Mouse (Mus musculus) CH12.LX (cell line): ENCODE measurements at regions not wholly inside any gene's neighbourhood (a gene's known extent, or its start where the extent isn't known, plus 50 kb on each side); places are given as distances from the start of the nearest gene placed in this dataset.

Source experiments
- BHLHE40 ChIP-seq: IDR thresholded peaks from 2 replicates; pipeline ENCODE4 v1.6.1; 2011; ENCODE audit warnings: mild to moderate bottlenecking, low read depth, low read length, improper control_type of control experiment
- CTCF ChIP-seq, 2 experiments: IDR thresholded peaks in 1 of 2; conservative IDR thresholded peaks in 1 of 2; 2 replicates each; pipeline ENCODE4 v1.5.1; 2011 to 2012; ENCODE audit warnings: low read depth in 2 of 2, low read length in 2 of 2, improper control_type of control experiment in 1 of 2, inconsistent platforms in 1 of 2, mild to moderate bottlenecking in 1 of 2, moderate library complexity in 1 of 2
- E2F4 ChIP-seq: IDR thresholded peaks from 2 replicates; pipeline ENCODE4 v1.6.1; 2011; ENCODE audit warnings: low read depth, low read length, improper control_type of control experiment; ENCODE audit not compliant: insufficient replicate concordance
- EP300 ChIP-seq: IDR thresholded peaks from 2 replicates; pipeline ENCODE4 v1.6.1; 2011; ENCODE audit warnings: low read length, improper control_type of control experiment
- GABPA ChIP-seq: IDR thresholded peaks from 2 replicates; pipeline ENCODE4 v1.6.1; 2012; ENCODE audit warnings: low read depth, low read length, improper control_type of control experiment, inconsistent platforms; ENCODE audit not compliant: insufficient replicate concordance
- HCFC1 ChIP-seq: IDR thresholded peaks from 2 replicates; pipeline ENCODE4 v1.6.1; 2012; ENCODE audit warnings: low read depth, mild to moderate bottlenecking, inconsistent platforms, low read length, improper control_type of control experiment
- JUND ChIP-seq: conservative IDR thresholded peaks from 2 replicates; pipeline ENCODE4 v1.6.1; 2011; ENCODE audit warnings: low read depth, low read length, improper control_type of control experiment
- KAT2A ChIP-seq: IDR thresholded peaks from 2 replicates; pipeline ENCODE4 v1.6.1; 2012; ENCODE audit warnings: low read length, improper control_type of control experiment, inconsistent platforms; ENCODE audit not compliant: insufficient replicate concordance
- POLR2A ChIP-seq: IDR thresholded peaks from 2 replicates; pipeline ENCODE4 v1.6.1; 2011; ENCODE audit warnings: low read depth, mild to moderate bottlenecking, improper control_type of control experiment, low read length
- RAD21 ChIP-seq: IDR thresholded peaks from 2 replicates; pipeline ENCODE4 v1.6.1; 2011; ENCODE audit warnings: low read depth, mild to moderate bottlenecking, low read length, improper control_type of control experiment, moderate library complexity
- SIN3A ChIP-seq: IDR thresholded peaks from 2 replicates; pipeline ENCODE4 v1.6.1; 2012; ENCODE audit warnings: low read length, improper control_type of control experiment, inconsistent platforms
- USF1 ChIP-seq: IDR thresholded peaks from 2 replicates; pipeline ENCODE4 v1.6.1; 2014; ENCODE audit warnings: low read depth, mild to moderate bottlenecking, inconsistent platforms, low read length, improper control_type of control experiment
- ZC3H11A ChIP-seq: IDR thresholded peaks from 2 replicates; pipeline ENCODE4 v1.6.1; 2012; ENCODE audit warnings: low read depth, mild to moderate bottlenecking, inconsistent platforms, low read length, improper control_type of control experiment

DNA sequence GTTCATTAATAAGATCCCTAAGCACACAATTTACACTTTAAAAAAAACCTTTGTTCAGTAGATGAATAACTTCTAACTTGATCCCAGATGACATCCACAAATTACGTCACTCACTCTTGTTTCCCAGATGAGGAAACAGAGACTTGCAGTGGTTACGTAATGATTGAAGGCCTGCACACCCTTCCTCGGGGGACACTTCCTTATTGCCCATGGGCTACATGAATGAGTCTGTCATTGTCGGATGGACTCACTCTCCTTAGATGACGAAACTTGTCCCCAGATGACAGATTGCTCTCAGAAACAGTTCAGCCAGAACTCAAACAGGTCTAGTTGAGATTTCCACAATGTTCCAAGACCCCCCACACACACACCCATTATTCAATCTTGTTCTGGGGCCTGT lies 111.4 kb upstream of the Dyrk2 start:
- no peak for TF ChIP-seq RAD21
- no peak for TF ChIP-seq CTCF (conservative IDR thresholded peaks at IDR 0.05 in 1 of 2, IDR thresholded peaks at IDR 0.05 in 1 of 2; ENCODE audit: low read depth in 2 of 2, low read length in 2 of 2)
- TF ChIP-seq EP300: no peak
- no peak for TF ChIP-seq JUND
- no peak for TF ChIP-seq POLR2A
- TF ChIP-seq SIN3A: no peak
- TF ChIP-seq KAT2A: no peak
- TF ChIP-seq E2F4: no peak
- no peak for TF ChIP-seq HCFC1
- no peak for TF ChIP-seq USF1
- TF ChIP-seq GABPA: no peak
- no peak for TF ChIP-seq BHLHE40
- no peak for TF ChIP-seq ZC3H11A
